Mouse (Mus musculus): ENCODE data around the gene Ube2g1.

Ube2g1 gene

DNA sequence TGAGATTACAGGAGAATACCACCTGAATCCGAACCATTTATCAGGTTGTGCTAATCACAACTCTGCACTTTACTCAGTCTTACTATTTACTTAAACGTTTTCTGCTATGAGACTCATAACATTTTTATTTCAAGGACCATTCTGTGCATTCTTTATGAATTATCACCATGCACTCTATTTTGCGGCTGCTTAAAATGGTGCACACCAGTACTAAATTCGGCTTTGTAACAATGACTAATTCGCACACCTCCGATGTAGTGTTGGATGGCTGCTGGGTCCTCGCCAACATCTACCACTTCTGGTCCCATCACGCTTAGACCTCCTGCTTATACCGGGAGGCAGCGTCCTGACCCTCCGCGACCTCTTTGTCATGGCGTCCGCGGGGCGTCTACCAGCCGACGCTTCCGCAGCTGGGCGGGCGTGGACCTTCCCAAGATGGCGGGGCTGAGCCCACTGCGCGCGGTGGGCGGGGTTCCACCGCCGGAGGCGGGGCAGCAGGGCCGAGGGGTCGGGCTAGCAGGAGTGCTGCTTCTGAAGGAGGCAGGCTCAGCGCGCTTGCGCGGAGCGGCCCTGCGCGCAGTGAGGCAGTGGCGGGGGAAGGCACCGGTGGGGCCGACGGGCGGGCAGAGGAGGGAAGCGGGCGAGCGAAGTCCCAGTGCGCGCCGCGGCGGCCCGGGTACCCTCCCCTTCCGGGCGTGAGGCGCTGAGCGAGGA is at the start of gene Ube2g1:
Gene Ube2g1 (plus strand): TSS at position 590 of the 714 bp plus-strand sequence.
- DNase-seq, result peak; percentile 97 to 98

DNA sequence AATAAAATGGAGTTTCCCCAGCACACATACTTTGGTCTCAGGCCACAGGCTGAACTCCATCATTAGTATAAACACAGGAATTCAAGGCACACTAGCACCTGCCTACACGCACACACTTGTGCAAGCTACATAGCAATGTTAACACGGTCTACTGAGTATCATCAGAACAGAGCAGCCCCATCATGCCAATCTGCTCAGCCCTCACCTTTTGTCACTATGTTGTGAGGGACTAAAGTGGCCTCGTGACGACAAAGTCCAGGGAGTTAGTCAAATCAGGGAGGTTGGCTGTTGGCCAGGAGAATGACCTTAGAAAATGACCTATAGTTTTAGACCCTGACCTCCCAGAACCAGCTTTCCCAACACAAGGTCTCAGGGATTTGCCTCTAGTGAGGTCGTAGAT is 48.9 kb upstream of the Ube2g1 start:
- DNase-seq, result no peak

DNA sequence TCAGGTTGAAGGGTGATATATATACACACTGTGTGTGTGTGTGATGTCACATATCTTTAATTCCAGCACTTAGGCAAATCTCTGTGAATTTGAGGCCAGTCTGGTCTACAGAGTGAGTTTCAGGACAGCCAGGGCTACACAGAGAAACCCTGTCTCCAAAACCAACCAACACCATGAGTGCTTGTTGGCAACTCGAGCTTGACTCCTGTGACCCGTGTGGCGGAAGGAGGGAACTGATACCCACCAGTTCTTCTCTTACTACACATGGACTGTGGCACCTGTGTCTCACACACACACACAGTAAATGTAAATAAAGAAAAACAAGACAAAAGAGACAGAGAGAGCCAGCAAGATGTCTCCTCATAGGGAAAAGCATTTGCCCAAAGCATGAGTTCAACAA is 46.4 kb upstream of the Ube2g1 start:
- no peak for DNase-seq

DNA sequence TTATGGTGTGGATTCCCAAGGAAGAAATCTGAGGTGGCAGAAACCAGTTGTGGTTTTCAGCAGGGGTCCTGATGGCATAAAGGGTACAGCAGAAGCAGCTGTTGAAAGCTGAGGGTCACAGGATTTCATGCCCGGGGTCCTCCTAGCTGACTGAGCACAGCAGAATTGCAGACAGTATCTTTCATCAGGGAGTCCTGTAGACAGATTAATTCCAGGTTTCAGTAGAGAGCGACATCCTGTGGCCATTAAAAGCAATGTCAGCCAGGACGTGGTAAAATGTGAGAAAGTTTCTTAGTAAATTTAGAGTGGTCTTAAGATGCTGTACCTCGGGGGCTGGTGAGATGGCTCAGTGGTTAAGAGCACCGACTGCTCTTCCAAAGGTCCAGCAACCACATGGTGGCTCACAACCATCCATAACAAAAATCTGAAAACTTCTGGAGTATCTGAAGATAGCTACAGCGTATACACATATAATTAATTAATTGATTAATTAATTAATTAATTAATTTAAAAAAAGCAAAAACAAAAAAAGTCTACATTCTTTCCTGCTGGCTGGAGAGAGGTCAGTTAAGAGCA is 42.8 kb upstream of the Ube2g1 start:
- peak; percentile 49 to 64 for DNase-seq

GRCm38 (mm10) chr11:72566304-72566703 is 40.8 kb upstream of the Ube2g1 start:
- no peak for DNase-seq

GRCm38 (mm10) chr11:72566816-72567338 is 40.2 kb upstream of the Ube2g1 start:
- DNase-seq, result no peak

- no peak for DNase-seq
These were observed 38.0 kb upstream of the Ube2g1 start for GRCm38 (mm10) chr11:72569051-72569450.

DNA sequence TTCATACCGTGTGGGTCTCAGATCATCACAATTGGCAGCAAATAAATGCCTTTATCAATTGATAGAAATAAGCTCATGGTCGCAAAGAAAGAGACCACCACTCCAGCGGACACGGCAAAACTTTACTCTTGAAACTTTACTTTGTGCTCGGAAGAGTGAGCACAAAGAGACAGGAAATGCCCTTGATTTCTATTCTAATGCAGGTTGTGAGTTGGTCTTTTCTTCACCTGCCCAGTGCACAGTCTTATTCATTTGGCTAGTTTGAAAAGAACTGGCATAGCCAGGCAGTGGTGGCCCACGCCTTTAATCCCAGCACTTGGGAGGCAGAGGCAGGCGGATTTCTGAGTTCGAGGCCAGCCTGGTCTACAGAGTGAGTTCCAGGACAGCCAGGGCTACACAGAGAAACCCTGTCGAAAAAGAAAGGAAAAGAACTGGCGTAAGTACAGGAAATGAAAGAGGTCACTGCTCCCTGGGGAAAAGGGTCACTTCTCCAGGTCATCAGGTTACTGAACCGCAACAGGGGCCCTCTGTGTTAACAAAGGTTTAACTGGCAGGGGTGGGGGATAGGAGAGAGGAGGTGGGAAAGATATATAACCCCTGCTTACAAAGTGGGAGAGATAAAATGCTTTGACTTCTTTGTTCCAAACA is 37.3 kb upstream of the Ube2g1 start:
- DNase-seq, result no peak

GRCm38 (mm10) chr11:72570319-72570979 is 36.6 kb upstream of the Ube2g1 start:
- peak; percentile 92 to 93 for DNase-seq

GRCm38 (mm10) chr11:72573819-72574218 is 33.3 kb upstream of the Ube2g1 start:
- peak; percentile 50 to 64 for DNase-seq

DNA sequence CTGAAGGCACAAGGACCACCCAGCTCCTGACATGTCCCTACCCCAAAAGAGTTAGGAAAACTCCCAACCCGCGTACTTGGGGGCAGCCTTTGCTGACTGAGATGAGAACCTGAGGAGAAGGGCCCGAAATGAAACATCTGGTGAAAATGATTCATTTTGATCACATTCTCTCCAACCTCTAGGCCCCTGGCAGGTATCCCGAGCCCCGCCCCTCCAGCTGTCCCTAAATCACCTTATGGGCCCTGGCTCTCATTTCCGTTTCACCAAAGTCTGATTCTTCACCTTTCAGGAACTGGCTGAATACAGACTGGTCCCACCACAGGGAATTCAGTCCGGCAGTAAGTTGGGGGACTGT is 31.0 kb upstream of the Ube2g1 start:
- peak in 1 of 2 experiments; percentile 82 for DNase-seq

DNA sequence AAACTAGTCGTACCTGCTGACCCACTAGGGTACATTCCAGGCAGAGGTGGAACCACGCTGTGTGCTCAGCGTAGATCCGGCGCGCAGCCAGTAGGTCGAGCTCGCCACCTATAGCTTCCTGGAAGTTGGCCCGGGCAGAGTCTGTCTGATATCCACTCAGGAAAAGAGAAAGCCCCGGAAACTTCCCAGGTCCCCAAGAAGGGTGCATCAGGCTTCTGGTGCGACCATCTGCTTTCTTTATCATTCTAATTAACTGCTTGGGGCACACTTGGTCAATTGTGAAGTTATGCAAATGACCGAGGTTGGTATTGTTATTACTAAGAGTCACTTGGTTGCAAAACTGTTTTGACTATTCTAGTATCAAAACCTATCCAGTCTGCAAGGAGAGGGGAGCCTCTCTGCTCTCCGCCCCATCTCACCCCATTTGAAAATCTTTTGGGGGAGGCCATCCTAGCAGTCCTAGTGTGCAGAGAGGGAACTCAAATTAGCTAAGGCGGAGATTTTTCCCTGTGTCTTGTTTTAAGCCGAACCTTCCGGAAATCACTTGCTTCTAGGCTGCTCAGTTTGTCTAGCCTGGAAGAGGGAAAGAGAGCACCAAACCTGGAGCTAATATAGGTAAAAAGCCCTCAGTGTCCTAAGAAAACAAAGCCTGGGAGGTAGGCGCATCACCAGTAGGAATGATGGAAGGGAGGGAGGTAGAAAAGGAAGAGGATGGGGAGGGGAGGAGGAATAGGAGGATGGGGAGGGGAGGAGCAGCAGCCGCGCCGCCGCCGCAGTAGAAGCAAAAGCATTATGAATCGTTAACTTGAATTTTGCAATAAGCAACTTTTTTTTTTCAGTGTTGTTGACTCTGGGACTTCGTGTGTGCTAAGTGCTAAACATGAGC is 30.4 kb upstream of the Ube2g1 start:
- peak; percentile 80 to 91 for DNase-seq

DNA sequence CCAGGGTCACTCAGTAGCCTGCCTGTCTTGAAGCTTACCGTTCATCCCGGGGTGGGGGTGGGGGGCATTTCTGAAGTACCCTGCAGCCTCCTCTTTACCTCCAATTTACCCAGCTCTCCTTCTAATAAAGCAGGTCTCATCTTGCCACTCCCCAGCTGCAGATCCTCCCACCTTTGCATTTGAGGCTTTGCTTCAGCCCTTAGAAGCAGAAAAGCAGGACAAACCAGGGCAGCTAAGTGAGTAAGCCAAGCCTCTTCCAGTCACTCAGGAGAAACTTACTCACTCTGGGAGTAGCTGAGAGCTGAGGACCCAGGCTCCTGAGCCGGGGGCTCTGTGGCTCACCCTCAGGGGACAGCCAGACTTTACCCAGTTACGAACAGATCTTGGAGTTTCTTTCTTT is 28.6 kb upstream of the Ube2g1 start:
- no peak for DNase-seq

GRCm38 (mm10) chr11:72581609-72582447 is 25.3 kb upstream of the Ube2g1 start:
- peak; percentile 74 to 76 for DNase-seq

GRCm38 (mm10) chr11:72582448-72582705 is 24.7 kb upstream of the Ube2g1 start:
- no peak for DNase-seq

DNA sequence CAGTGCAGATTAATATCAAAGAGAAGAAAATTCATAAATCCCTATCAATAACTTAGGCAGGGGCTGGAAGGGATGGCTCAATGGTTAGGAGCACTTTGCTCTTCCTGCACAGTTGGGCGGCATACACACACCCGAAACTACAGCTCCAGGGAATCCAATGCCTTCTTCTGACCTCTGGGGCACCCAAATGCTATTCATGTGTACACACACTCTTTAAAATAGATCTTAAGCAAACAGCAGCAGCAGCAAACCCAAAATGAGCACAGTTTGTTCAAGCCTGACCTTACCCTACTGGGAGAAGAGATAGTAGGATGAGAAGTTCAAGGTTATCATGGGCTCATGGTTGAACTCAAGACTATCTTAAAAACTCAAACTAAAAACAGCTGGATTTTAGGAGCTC is 24.0 kb upstream of the Ube2g1 start:
- DNase-seq, result no peak

- DNase-seq, result no peak
These were observed 20.5 kb upstream of the Ube2g1 start for GRCm38 (mm10) chr11:72586570-72586969.

DNA sequence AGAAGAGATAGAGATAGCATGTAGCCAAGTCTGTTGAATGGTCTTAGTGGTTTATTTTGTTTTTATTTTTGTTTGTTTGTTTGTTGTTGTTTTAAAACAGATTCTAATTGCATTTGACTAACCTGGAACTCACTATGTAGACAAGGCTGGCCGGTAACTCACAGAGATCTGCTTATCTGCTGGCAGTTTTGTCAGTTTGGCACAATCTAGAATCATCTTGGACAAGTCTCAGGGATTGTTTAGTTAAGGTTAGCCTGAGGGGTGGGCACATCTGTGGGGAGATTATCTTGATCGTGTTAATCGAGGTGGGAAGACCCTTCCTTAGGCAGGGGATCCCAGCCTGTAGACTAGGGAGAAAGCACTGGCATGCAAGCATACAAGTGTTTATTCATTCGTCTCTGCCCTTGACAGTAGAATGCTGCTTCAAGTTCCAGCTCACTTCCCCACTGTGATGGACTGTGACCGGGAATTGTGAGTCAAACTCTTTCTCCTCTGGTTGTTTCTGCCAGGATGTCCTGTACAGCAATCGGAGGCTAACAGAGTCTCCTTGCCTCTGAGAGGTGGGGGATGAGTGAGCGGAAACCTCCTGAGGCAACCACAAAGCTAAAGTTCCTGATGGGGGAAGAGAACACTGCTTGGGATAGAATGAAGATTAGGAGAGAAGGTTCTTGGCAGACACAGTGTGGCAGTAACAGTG is 19.4 kb upstream of the Ube2g1 start:
- DNase-seq, result no peak

- no peak for DNase-seq
These were observed 11.9 kb upstream of the Ube2g1 start for GRCm38 (mm10) chr11:72595010-72595737.

- no peak for DNase-seq
These were observed 9.3 kb upstream of the Ube2g1 start for GRCm38 (mm10) chr11:72597780-72598179.
